Mouse (Mus musculus): ENCODE results near the gene Zcwpw1.

GRCm38 (mm10) chr5:137776408-137776918, 11.1 kb upstream of the Zcwpw1 start:
- TF ChIP-seq CTCF (IDR thresholded peaks at IDR 0.05; ENCODE audit: low read depth) (no peak; the same call in 1 of the 2 replicates), EP300 (optimal IDR thresholded peaks at IDR 0.05) (no peak)
